Mouse (Mus musculus): ENCODE data around the gene Vamp2. TPM values are rescaled to one million over a fixed set of nuclear protein-coding genes. Genes with fewer than 3 reads are reported as not detected.

Gene Vamp2
- polyA plus RNA-seq, 1 experiment from 2014 or later, result 259 TPM

GRCm38 (mm10) chr11:69058265-69058664 lies 30.0 kb upstream of the Vamp2 start:
- Histone ChIP-seq H3K27me3 (replicated peaks; ENCODE audit: control insufficient read depth, insufficient read depth, low read length) (no peaks in the 10 kb centered on the region), H3K36me3 (ENCODE audit: control insufficient read depth, insufficient read depth) (no peaks in the 10 kb centered on the region), H3K9ac (replicated peaks; ENCODE audit: low read depth, low read length) (peak overlapping the region; percentile 78), H3K4me1 (replicated peaks; ENCODE audit: control insufficient read depth, insufficient read depth, low read length) (peaks cover 23% of the 10 kb centered on the region), H3K27ac (ENCODE audit: low read length) (no peak overlapping the region), H3K4me2 (ENCODE audit: low read length) (peak overlapping the region; percentile 92), H3K4me3 (replicated peaks; ENCODE audit: low read length) (peak overlapping the region; percentile 95), H3K9me3 (ENCODE audit: control insufficient read depth, low read length) (no peaks in the 10 kb centered on the region)
- ATAC-seq, result no peak
- 76% methylated on average over 2 of the region's 2 CpGs for WGBS

- WGBS, result under 1% methylated on average over 19 of the region's 19 CpGs
- H3K9ac ChIP-seq (replicated peaks; ENCODE audit: low read depth, low read length), result peak overlapping the region; percentile 78
- H3K4me3 ChIP-seq (replicated peaks; ENCODE audit: low read length), result peak overlapping the region; percentile 95
- peaks cover 23% of the 10 kb centered on the region for H3K4me1 ChIP-seq (replicated peaks; ENCODE audit: control insufficient read depth, insufficient read depth, low read length)
- ATAC-seq, result peak; percentile 24
- H3K9me3 ChIP-seq (ENCODE audit: control insufficient read depth, low read length), result no peaks in the 10 kb centered on the region
- no peaks in the 10 kb centered on the region for H3K36me3 ChIP-seq (ENCODE audit: control insufficient read depth, insufficient read depth)
- no peaks in the 10 kb centered on the region for H3K27me3 ChIP-seq (replicated peaks; ENCODE audit: control insufficient read depth, insufficient read depth, low read length)
- H3K4me2 ChIP-seq (ENCODE audit: low read length), result peak overlapping the region; percentile 92
- peak overlapping the region; percentile 92 for H3K27ac ChIP-seq (ENCODE audit: low read length)
Measured at GRCm38 (mm10) chr11:69058729-69059356, 29.4 kb upstream of the Vamp2 start.

- WGBS, result under 1% methylated on average over 64 of the region's 64 CpGs
- Histone ChIP-seq H3K27ac (ENCODE audit: low read length) (peak within 1 kb of the TSS; percentile 92), H3K9ac (replicated peaks; ENCODE audit: low read depth, low read length) (peak within 1 kb of the TSS; percentile 92), H3K27me3 (replicated peaks; ENCODE audit: control insufficient read depth, insufficient read depth, low read length) (no peaks in the 10 kb centered on the region), H3K4me1 (replicated peaks; ENCODE audit: control insufficient read depth, insufficient read depth, low read length) (peaks cover 29% of the 10 kb centered on the region), H3K9me3 (ENCODE audit: control insufficient read depth, low read length) (no peaks in the 10 kb centered on the region), H3K4me3 (replicated peaks; ENCODE audit: low read length) (peak within 1 kb of the TSS; percentile 95), H3K4me2 (ENCODE audit: low read length) (peak within 1 kb of the TSS; percentile 92), H3K36me3 (ENCODE audit: control insufficient read depth, insufficient read depth) (no peaks in the 10 kb centered on the region)
- peak; percentile 95 for ATAC-seq
Measured at GRCm38 (mm10) chr11:69059357-69059974, 28.8 kb upstream of the Vamp2 start, which contains the start of gene Borcs6. Gene Borcs6 (plus strand): TSS chr11:69059717.

- WGBS, result 0% methylated on average over 48 of the region's 49 CpGs
- H3K4me2 ChIP-seq (ENCODE audit: low read length), result peak overlapping the region; percentile 89
- H3K27me3 ChIP-seq (replicated peaks; ENCODE audit: control insufficient read depth, insufficient read depth, low read length), result no peaks in the 10 kb centered on the region
- peaks cover 30% of the 10 kb centered on the region for H3K4me1 ChIP-seq (replicated peaks; ENCODE audit: control insufficient read depth, insufficient read depth, low read length)
- H3K9me3 ChIP-seq (ENCODE audit: control insufficient read depth, low read length), result no peaks in the 10 kb centered on the region
- H3K9ac ChIP-seq (replicated peaks; ENCODE audit: low read depth, low read length), result peak overlapping the region; percentile 92
- peak; percentile 18 for ATAC-seq
- H3K4me3 ChIP-seq (replicated peaks; ENCODE audit: low read length), result peak overlapping the region; percentile 95
- H3K27ac ChIP-seq (ENCODE audit: low read length), result peak overlapping the region; percentile 92
- H3K36me3 ChIP-seq (ENCODE audit: control insufficient read depth, insufficient read depth), result no peaks in the 10 kb centered on the region
Measured at GRCm38 (mm10) chr11:69059975-69060411, 28.3 kb upstream of the Vamp2 start.

- Histone ChIP-seq H3K4me1 (replicated peaks; ENCODE audit: control insufficient read depth, insufficient read depth, low read length) (peaks cover 31% of the 10 kb centered on the region), H3K9ac (replicated peaks; ENCODE audit: low read depth, low read length) (peak overlapping the region; percentile 92), H3K27ac (ENCODE audit: low read length) (peak overlapping the region; percentile 92), H3K36me3 (ENCODE audit: control insufficient read depth, insufficient read depth) (no peaks in the 10 kb centered on the region), H3K4me2 (ENCODE audit: low read length) (peak overlapping the region; percentile 89), H3K27me3 (replicated peaks; ENCODE audit: control insufficient read depth, insufficient read depth, low read length) (no peaks in the 10 kb centered on the region), H3K4me3 (replicated peaks; ENCODE audit: low read length) (peak overlapping the region; percentile 95), H3K9me3 (ENCODE audit: control insufficient read depth, low read length) (no peaks in the 10 kb centered on the region)
- WGBS, result 2% methylated on average over 40 of the region's 40 CpGs
- no peak for ATAC-seq
Measured at GRCm38 (mm10) chr11:69060448-69061254, 27.6 kb upstream of the Vamp2 start.

GRCm38 (mm10) chr11:69061255-69061912 lies 26.9 kb upstream of the Vamp2 start:
- H3K4me3 ChIP-seq (replicated peaks; ENCODE audit: low read length), result peak overlapping the region; percentile 95
- WGBS, result 11% methylated on average over 17 of the region's 17 CpGs
- peak overlapping the region; percentile 89 for H3K4me2 ChIP-seq (ENCODE audit: low read length)
- peaks cover 39% of the 10 kb centered on the region for H3K4me1 ChIP-seq (replicated peaks; ENCODE audit: control insufficient read depth, insufficient read depth, low read length)
- H3K9ac ChIP-seq (replicated peaks; ENCODE audit: low read depth, low read length), result no peak overlapping the region
- no peaks in the 10 kb centered on the region for H3K27me3 ChIP-seq (replicated peaks; ENCODE audit: control insufficient read depth, insufficient read depth, low read length)
- no peaks in the 10 kb centered on the region for H3K9me3 ChIP-seq (ENCODE audit: control insufficient read depth, low read length)
- no peak overlapping the region for H3K27ac ChIP-seq (ENCODE audit: low read length)
- no peak for ATAC-seq
- H3K36me3 ChIP-seq (ENCODE audit: control insufficient read depth, insufficient read depth), result no peaks in the 10 kb centered on the region

- WGBS, result 1% methylated on average over 17 of the region's 17 CpGs
- H3K4me3 ChIP-seq (replicated peaks; ENCODE audit: low read length), result peak overlapping the region; percentile 52
- H3K9me3 ChIP-seq (ENCODE audit: control insufficient read depth, low read length), result no peaks in the 10 kb centered on the region
- peaks cover 46% of the 10 kb centered on the region for H3K4me1 ChIP-seq (replicated peaks; ENCODE audit: control insufficient read depth, insufficient read depth, low read length)
- H3K4me2 ChIP-seq (ENCODE audit: low read length), result peak overlapping the region; percentile 54
- H3K27me3 ChIP-seq (replicated peaks; ENCODE audit: control insufficient read depth, insufficient read depth, low read length), result no peaks in the 10 kb centered on the region
- no peak overlapping the region for H3K9ac ChIP-seq (replicated peaks; ENCODE audit: low read depth, low read length)
- no peak for ATAC-seq
- H3K36me3 ChIP-seq (ENCODE audit: control insufficient read depth, insufficient read depth), result no peaks in the 10 kb centered on the region
- H3K27ac ChIP-seq (ENCODE audit: low read length), result peak overlapping the region; percentile 77; the same call in 1 of the 2 replicates
Measured at GRCm38 (mm10) chr11:69062194-69062760, 26.0 kb upstream of the Vamp2 start.

- WGBS, result under 1% methylated on average over 19 of the region's 19 CpGs
- Histone ChIP-seq H3K9ac (replicated peaks; ENCODE audit: low read depth, low read length) (no peak overlapping the region), H3K36me3 (ENCODE audit: control insufficient read depth, insufficient read depth) (no peaks in the 10 kb centered on the region), H3K27me3 (replicated peaks; ENCODE audit: control insufficient read depth, insufficient read depth, low read length) (no peaks in the 10 kb centered on the region), H3K4me2 (ENCODE audit: low read length) (peak overlapping the region; percentile 54), H3K4me3 (replicated peaks; ENCODE audit: low read length) (peak overlapping the region; percentile 52), H3K4me1 (replicated peaks; ENCODE audit: control insufficient read depth, insufficient read depth, low read length) (peaks cover 46% of the 10 kb centered on the region), H3K9me3 (ENCODE audit: control insufficient read depth, low read length) (no peaks in the 10 kb centered on the region), H3K27ac (ENCODE audit: low read length) (peak overlapping the region; percentile 77)
- peak; percentile 56 for ATAC-seq
Measured at GRCm38 (mm10) chr11:69062761-69063224, 25.5 kb upstream of the Vamp2 start.
